Comparison of ENCODE assay signal across 1 mouse cellular context in the genomic region with DNA sequence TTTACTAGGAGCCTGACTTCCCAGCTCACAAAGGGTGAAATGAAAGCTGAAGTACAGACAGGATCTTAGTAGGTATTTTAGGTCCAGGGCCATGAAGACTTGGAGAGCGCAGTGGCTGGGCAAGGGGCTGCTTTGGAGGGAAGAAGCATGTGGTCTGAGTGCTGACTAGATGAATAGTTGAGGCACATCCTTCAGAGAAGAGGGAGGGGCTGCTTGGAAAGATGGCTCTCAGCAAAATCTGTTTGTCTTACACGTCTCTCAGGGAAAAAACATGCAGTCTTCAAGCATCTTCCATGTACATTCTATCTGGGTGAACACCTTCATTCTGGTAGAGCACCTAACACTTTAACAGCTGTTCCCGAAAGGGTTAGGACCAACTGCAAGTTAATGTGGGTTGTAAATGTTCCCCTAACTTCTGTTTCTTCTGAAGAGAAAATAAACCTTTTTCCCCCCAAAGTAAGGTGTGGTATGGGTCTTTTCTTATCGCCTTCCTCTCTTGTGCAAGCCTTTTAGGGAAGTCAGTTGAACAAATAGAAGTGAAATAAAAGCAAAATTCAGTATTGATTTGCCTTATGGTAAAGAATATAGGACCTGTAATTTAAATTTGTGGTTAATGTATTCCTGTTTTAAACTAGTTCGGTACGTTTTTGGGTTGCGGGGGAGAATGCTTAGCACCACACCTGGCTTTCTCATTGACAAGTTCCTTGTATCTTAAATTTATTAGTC.
TF ChIP-seq lines count a peak whose summit lies in the region.

No protein-coding gene starts in this region.

TF ChIP-seq in MEL, 35 proteins besides CTCF, POLR2A, EP300 and RAD21:
- TF ChIP-seq TAL1 (IDR thresholded peaks at IDR 0.05; ENCODE audit: low read length) (peak; percentile 35; the same call in 1 of the 2 replicates), NRF1 (IDR thresholded peaks at IDR 0.05; ENCODE audit: insufficient read depth, low read depth, low read length, poor library complexity, severe bottlenecking) (no peak), ZKSCAN1 (IDR thresholded peaks at IDR 0.05; ENCODE audit: low read depth, low read length) (no peak), POLR2AphosphoS5 (IDR thresholded peaks at IDR 0.05; ENCODE audit: borderline replicate concordance, low read depth, low read length) (peak; percentile 49; the same call in 1 of the 2 replicates), TCF12 (IDR thresholded peaks at IDR 0.05; ENCODE audit: low read depth, low read length) (no peak)
